Comparison of ENCODE assay signal across 8 mouse cellular contexts in genomic region chr9:115308401-115308800, GRCm38 (mm10). TPM values are rescaled to one million over a fixed set of nuclear protein-coding genes. Genes with fewer than 3 reads are reported as not detected.
DNase-seq lines count a peak whose midpoint lies in the region; ATAC-seq and TF ChIP-seq lines count a peak whose summit lies in the region.

No protein-coding gene starts in this region.

- 13% methylated on average over 4 of the region's 4 CpGs for WGBS in spleen, adult 2 months
- 16% methylated on average over 4 of the region's 4 CpGs for WGBS in limb, embryonic 13.5 days
- 8% methylated on average over 4 of the region's 4 CpGs for WGBS in stomach, embryonic 16.5 days

- no peak for ATAC-seq in limb, embryonic 13.5 days (ENCODE audit: low FRiP score, low read depth)
- no peak for ATAC-seq in stomach, embryonic 16.5 days (ENCODE audit: insufficient read depth, low FRiP score)

- H3K9me3 ChIP-seq in limb, embryonic 13.5 days = no peaks in the 10 kb centered on the region
- H3K9me3 ChIP-seq in stomach, embryonic 16.5 days (replicated peaks; ENCODE audit: control insufficient read depth, low read length) = no peaks in the 10 kb centered on the region

- H3K4me2 ChIP-seq in limb, embryonic 13.5 days (replicated peaks) = peak overlapping the region; percentile 74
- H3K4me2 ChIP-seq in stomach, embryonic 16.5 days (ENCODE audit: low read depth, low read length) = peak overlapping the region; percentile 76

- H3K4me1 ChIP-seq in spleen, adult 2 months (ENCODE audit: control insufficient read depth, insufficient read depth, insufficient read length) = peaks cover 9% of the 10 kb centered on the region
- peaks cover 48% of the 10 kb centered on the region for H3K4me1 ChIP-seq in limb, embryonic 13.5 days
- H3K4me1 ChIP-seq in stomach, embryonic 16.5 days (ENCODE audit: control insufficient read depth, insufficient read depth, low read length) = peaks cover 25% of the 10 kb centered on the region

- peak overlapping the region; percentile 99 for H3K9ac ChIP-seq in limb, embryonic 13.5 days
- H3K9ac ChIP-seq in stomach, embryonic 16.5 days (ENCODE audit: low read length) = peak overlapping the region; percentile 99

- no peak for TF ChIP-seq CTCF in spleen, adult 2 months (IDR thresholded peaks at IDR 0.05; ENCODE audit: extremely low read depth, insufficient read depth, insufficient read length, insufficient replicate concordance)

- H3K27ac ChIP-seq in spleen, adult 2 months (ENCODE audit: insufficient read depth, low read length) = no peak overlapping the region
- H3K27ac ChIP-seq in limb, embryonic 13.5 days = peak overlapping the region; percentile 96; the same call in 1 of the 2 replicates
- no peak overlapping the region for H3K27ac ChIP-seq in stomach, embryonic 16.5 days (ENCODE audit: low read length)

- TF ChIP-seq POLR2A in spleen, adult 2 months (IDR thresholded peaks at IDR 0.05; ENCODE audit: low read depth, low read length) = no peak

- intact Hi-C loops in left cerebral cortex, postnatal 4 days (cut with DNase I) = no loop called here

- H3K27me3 ChIP-seq in spleen, adult 2 months (ENCODE audit: control insufficient read depth, insufficient read depth, low read length) = no peaks in the 10 kb centered on the region
- H3K27me3 ChIP-seq in limb, embryonic 13.5 days = no peaks in the 10 kb centered on the region
- H3K27me3 ChIP-seq in stomach, embryonic 16.5 days (ENCODE audit: control insufficient read depth, insufficient read depth, low read length) = no peaks in the 10 kb centered on the region

- H3K4me3 ChIP-seq in spleen, adult 2 months (ENCODE audit: extremely low read depth, insufficient read depth, insufficient read length) = peak overlapping the region; percentile 77
- H3K4me3 ChIP-seq in limb, embryonic 13.5 days = peak overlapping the region; percentile 97
- H3K4me3 ChIP-seq in stomach, embryonic 16.5 days (replicated peaks; ENCODE audit: low read length) = peak overlapping the region; percentile 99

- H3K36me3 ChIP-seq in spleen, adult 2 months (ENCODE audit: control insufficient read depth, insufficient read depth, low read length) = no peaks in the 10 kb centered on the region
- H3K36me3 ChIP-seq in limb, embryonic 13.5 days = no peaks in the 10 kb centered on the region
- no peaks in the 10 kb centered on the region for H3K36me3 ChIP-seq in stomach, embryonic 16.5 days (ENCODE audit: control insufficient read depth, insufficient read depth, low read length)

- DNase-seq in embryo, embryonic 11 days = peak; percentile 30
- DNase-seq in embryo, embryonic 10 days (ENCODE audit: low spot score) = no peak
- DNase-seq in spleen, adult 2 months (ENCODE audit: low read depth in 1 of 2, low spot score in 2 of 2) = no peak
- DNase-seq in spleen, postnatal 14 days (ENCODE audit: low spot score in 2 of 2) = no peak
- no peak for DNase-seq in adipocyte (ENCODE audit: low spot score)
- DNase-seq in left cerebral cortex, postnatal 4 days = no peak

RNA-seq across cellular contexts. Expression of gene Stt3b, which starts 1.8 kb away (rescaled TPM):
- 33.5 and 50.8 TPM in 2 replicates for polyA plus RNA-seq in spleen, adult 2 months (2012; rRNA removed)
- 90.3 and 99.9 TPM in 2 replicates for polyA plus RNA-seq in limb, embryonic 13.5 days (2015; fragmentation: Nextera tagmentation; extraction: Ambion mirVana)
- 80.8 and 83.6 TPM in 2 replicates for polyA plus RNA-seq in stomach, embryonic 16.5 days (2015; fragmentation: Nextera tagmentation; extraction: Ambion mirVana)
- 100 to 1,000 TPM; 110 to 112 TPM for total RNA-seq in left cerebral cortex, postnatal 4 days (2021)
